ENCODE assay signal across 29 mouse cellular contexts in genomic region chr3:85776126-85776525, GRCm38 (mm10). TPM values are rescaled to one million over a fixed set of nuclear protein-coding genes. Genes with fewer than 3 reads are reported as not detected.
A peak's percentile ranks its signal among the peaks of the same experiment; 100 is the strongest.
DNase-seq lines count a peak whose midpoint lies in the region; ATAC-seq and TF ChIP-seq lines count a peak whose summit lies in the region.
"Had no signal": no experiment of that assay in that cellular context is flagged by ENCODE, and none has a peak within 500 bp of the region (broad histone marks: within the 10 kb centered on the region; RNA-seq: fewer than 3 reads in every experiment).

No protein-coding gene starts in this region.

- no peaks in the 10 kb centered on the region for H3K9me3 ChIP-seq in forebrain, embryonic 14.5 days (replicated peaks; ENCODE audit: control insufficient read depth, low read length)
- no peaks in the 10 kb centered on the region for H3K9me3 ChIP-seq in forebrain, postnatal 0 days (ENCODE audit: low read length)
- no peaks in the 10 kb centered on the region for H3K9me3 ChIP-seq in kidney, embryonic 14.5 days (ENCODE audit: control insufficient read depth, low read length)
- no peaks in the 10 kb centered on the region for H3K9me3 ChIP-seq in limb, embryonic 14.5 days (ENCODE audit: control insufficient read depth, low read length)
- H3K9me3 ChIP-seq: embryonic facial prominence, embryonic 15.5 days; forebrain, embryonic 12.5 days; G1E; hindbrain, embryonic 10.5 days had no signal

- H3K4me2 ChIP-seq in forebrain, embryonic 14.5 days (ENCODE audit: low read length): no peak overlapping the region
- H3K4me2 ChIP-seq in forebrain, postnatal 0 days (ENCODE audit: low read depth): no peak overlapping the region
- H3K4me2 ChIP-seq in kidney, embryonic 14.5 days (replicated peaks; ENCODE audit: low read depth, low read length): no peak overlapping the region
- H3K4me2 ChIP-seq in limb, embryonic 14.5 days (replicated peaks; ENCODE audit: low read depth, low read length, severe bottlenecking): no peak overlapping the region
- H3K4me2 ChIP-seq: embryonic facial prominence, embryonic 15.5 days; forebrain, embryonic 12.5 days; heart, embryonic 11.5 days; hindbrain, embryonic 14.5 days had no signal

- no peaks in the 10 kb centered on the region for H3K36me3 ChIP-seq in forebrain, embryonic 14.5 days (ENCODE audit: control insufficient read depth, insufficient read depth, low read length)
- no peaks in the 10 kb centered on the region for H3K36me3 ChIP-seq in forebrain, postnatal 0 days (ENCODE audit: insufficient read depth)
- H3K36me3 ChIP-seq in kidney, adult 2 months (ENCODE audit: control insufficient read depth, insufficient read depth, low read length): no peaks in the 10 kb centered on the region
- H3K36me3 ChIP-seq in kidney, embryonic 14.5 days (ENCODE audit: control insufficient read depth, insufficient read depth, low read length): no peaks in the 10 kb centered on the region
- no peaks in the 10 kb centered on the region for H3K36me3 ChIP-seq in limb, embryonic 14.5 days (ENCODE audit: control insufficient read depth, insufficient read depth, low read length)
- H3K36me3 ChIP-seq: embryonic facial prominence, embryonic 15.5 days; forebrain, embryonic 12.5 days; G1E; hindbrain, embryonic 10.5 days had no signal

- no peak overlapping the region for H3K9ac ChIP-seq in forebrain, embryonic 14.5 days (ENCODE audit: low read length)
- no peak overlapping the region for H3K9ac ChIP-seq in forebrain, postnatal 0 days
- H3K9ac ChIP-seq in kidney, embryonic 14.5 days (ENCODE audit: low read depth, low read length): no peak overlapping the region
- no peak overlapping the region for H3K9ac ChIP-seq in limb, embryonic 14.5 days (ENCODE audit: low read depth, low read length, severe bottlenecking)
- H3K9ac ChIP-seq: embryonic facial prominence, embryonic 15.5 days; forebrain, embryonic 12.5 days; hindbrain, embryonic 14.5 days had no signal

- no peak overlapping the region for H3K27ac ChIP-seq in forebrain, embryonic 14.5 days (ENCODE audit: low read depth, low read length)
- no peak overlapping the region for H3K27ac ChIP-seq in forebrain, postnatal 0 days (ENCODE audit: low read depth, low read length)
- peak overlapping the region; percentile 41; the same call in 1 of the 2 replicates for H3K27ac ChIP-seq in kidney, adult 2 months (ENCODE audit: insufficient read depth, low read depth, low read length)
- H3K27ac ChIP-seq in kidney, embryonic 14.5 days (ENCODE audit: low read depth, low read length): no peak overlapping the region
- H3K27ac ChIP-seq in limb, embryonic 14.5 days (replicated peaks; ENCODE audit: low read depth, low read length): peak overlapping the region; percentile 35; the same call in 1 of the 2 replicates
- H3K27ac ChIP-seq: embryonic facial prominence, embryonic 15.5 days; forebrain, embryonic 12.5 days; gastrocnemius, adult 2 months; hindbrain, embryonic 10.5 days; hindbrain, embryonic 14.5 days; hindbrain, postnatal 0 days had no signal

- no peak overlapping the region for H3K4me3 ChIP-seq in forebrain, embryonic 14.5 days (ENCODE audit: low read depth, low read length)
- no peak overlapping the region for H3K4me3 ChIP-seq in forebrain, postnatal 0 days (ENCODE audit: low read depth, low read length)
- no peak overlapping the region for H3K4me3 ChIP-seq in kidney, adult 2 months (ENCODE audit: insufficient read depth, low read depth, low read length)
- no peak overlapping the region for H3K4me3 ChIP-seq in kidney, embryonic 14.5 days (ENCODE audit: low read length)
- H3K4me3 ChIP-seq in limb, embryonic 14.5 days (replicated peaks; ENCODE audit: low read length): no peak overlapping the region
- H3K4me3 ChIP-seq: embryonic facial prominence, embryonic 15.5 days; forebrain, embryonic 12.5 days; gastrocnemius, adult 2 months; hindbrain, embryonic 10.5 days had no signal

- H3K4me1 ChIP-seq in forebrain, embryonic 14.5 days (ENCODE audit: control insufficient read depth, insufficient read depth, low read length): no peaks in the 10 kb centered on the region; the same call in 1 of the 2 replicates
- 0 out of 2 replicates have a peak, but pooled peaks cover 4% of the 10 kb centered on the region for H3K4me1 ChIP-seq in forebrain, postnatal 0 days (ENCODE audit: insufficient read depth)
- H3K4me1 ChIP-seq in kidney, adult 2 months (ENCODE audit: control insufficient read depth, insufficient read depth, low read length): peaks cover 5% of the 10 kb centered on the region
- no peaks in the 10 kb centered on the region for H3K4me1 ChIP-seq in kidney, embryonic 14.5 days (ENCODE audit: control insufficient read depth, insufficient read depth, low read length)
- H3K4me1 ChIP-seq in limb, embryonic 14.5 days (ENCODE audit: control insufficient read depth, insufficient read depth, low read length): 0 out of 2 replicates have a peak, but pooled peaks cover 5% of the 10 kb centered on the region
- H3K4me1 ChIP-seq: embryonic facial prominence, embryonic 15.5 days; hindbrain, embryonic 10.5 days had no signal

- no peak for TF ChIP-seq CTCF in forebrain, postnatal 0 days (IDR thresholded peaks at IDR 0.05; ENCODE audit: low read depth)
- TF ChIP-seq CTCF in kidney, adult 2 months (conservative IDR thresholded peaks at IDR 0.05; ENCODE audit: insufficient read depth, insufficient read length, low read depth, low read length): no peak
- TF ChIP-seq CTCF in brain, embryonic 14.5 days (IDR thresholded peaks at IDR 0.05; ENCODE audit: borderline replicate concordance, extremely low read depth, insufficient read depth, insufficient read length): no peak

- peak; percentile 37 for DNase-seq in forebrain, embryonic 14.5 days (ENCODE audit: low spot score)
- no peak for DNase-seq in forebrain, postnatal 0 days
- DNase-seq in kidney, adult 2 months: no peak
- peak; percentile 56 for DNase-seq in brain, embryonic 14.5 days (ENCODE audit: low read depth)
- no peak for DNase-seq in limb, embryonic 14.5 days (ENCODE audit: low spot score)
- DNase-seq in MN1 (ENCODE audit: low spot score): no peak
- DNase-seq: adrenal gland, adult 2 months; adrenal gland, postnatal 14 days; B cell, adult 2 months; cerebellum, adult 11-12 months; cerebellum, adult 8-10 months; cerebellum, postnatal 36 days; embryo, embryonic 11 days; gastrocnemius, adult 2 months; gastrocnemius, postnatal 14 days; heart, adult 18-20 months; heart, postnatal 36 days had no signal

- ATAC-seq in forebrain, embryonic 14.5 days: no peak
- ATAC-seq in forebrain, postnatal 0 days: no peak
- ATAC-seq in kidney, embryonic 14.5 days (ENCODE audit: low FRiP score, low TSS enrichment): no peak
- ATAC-seq in limb, embryonic 14.5 days (ENCODE audit: low FRiP score, low read depth): no peak
- ATAC-seq: forebrain, embryonic 16.5 days; hindbrain, postnatal 0 days; inflammation-experienced regulatory T-cells, adult 6 months; intestine, embryonic 16.5 days had no signal

- TF ChIP-seq POLR2A in kidney, adult 2 months (IDR thresholded peaks at IDR 0.05; ENCODE audit: low read depth, low read length): no peak
- TF ChIP-seq POLR2A in brain, embryonic 14.5 days (IDR thresholded peaks at IDR 0.05; ENCODE audit: borderline replicate concordance, extremely low read depth, insufficient read depth, insufficient read length, poor library complexity, severe bottlenecking): no peak
- no peak for TF ChIP-seq POLR2A in limb, embryonic 14.5 days (IDR thresholded peaks at IDR 0.05; ENCODE audit: borderline replicate concordance, extremely low read depth, insufficient read depth, insufficient read length)

- 55% methylated on average over 6 of the region's 6 CpGs for WGBS in forebrain, embryonic 14.5 days
- WGBS in forebrain, postnatal 0 days: 50% methylated on average over 6 of the region's 6 CpGs
- 62% methylated on average over 6 of the region's 6 CpGs for WGBS in kidney, adult 2 months
- 69% methylated on average over 6 of the region's 6 CpGs for WGBS in kidney, embryonic 14.5 days
- 74% methylated on average over 6 of the region's 6 CpGs for WGBS in limb, embryonic 14.5 days

- no peaks in the 10 kb centered on the region for H3K27me3 ChIP-seq in forebrain, embryonic 14.5 days (replicated peaks; ENCODE audit: control insufficient read depth, insufficient read depth, low read length)
- no peaks in the 10 kb centered on the region for H3K27me3 ChIP-seq in forebrain, postnatal 0 days (ENCODE audit: insufficient read depth, low read length)
- H3K27me3 ChIP-seq in kidney, adult 2 months (replicated peaks; ENCODE audit: control insufficient read depth, insufficient read depth, low read length): no peaks in the 10 kb centered on the region
- no peaks in the 10 kb centered on the region for H3K27me3 ChIP-seq in kidney, embryonic 14.5 days (ENCODE audit: control insufficient read depth, insufficient read depth, low read length)
- H3K27me3 ChIP-seq in limb, embryonic 14.5 days (ENCODE audit: control insufficient read depth, insufficient read depth, low read length): no peaks in the 10 kb centered on the region
- H3K27me3 ChIP-seq: CH12.LX; embryonic facial prominence, embryonic 15.5 days; forebrain, embryonic 12.5 days had no signal

RNA-seq across cellular contexts. Expression of gene Fam160a1, which starts 41.0 kb away (rescaled TPM):
- polyA plus RNA-seq in forebrain, embryonic 14.5 days (2014; fragmentation: Nextera tagmentation; extraction: Ambion mirVana): 0.51 and 0.99 TPM in 2 replicates
- 2.6 and 2.8 TPM in 2 replicates for total RNA-seq in forebrain, postnatal 0 days (2014; rRNA removed)
- polyA plus RNA-seq in forebrain, postnatal 0 days (2015; fragmentation: Nextera tagmentation; extraction: Ambion mirVana): 0.57 and 0.67 TPM in 2 replicates
- polyA plus RNA-seq in kidney, adult 2 months (2012; rRNA removed): 8.5 and 10.3 TPM in 2 replicates
- 3.0 and 5.9 TPM in 2 replicates for polyA plus RNA-seq in kidney, embryonic 14.5 days (2014; fragmentation: Nextera tagmentation; extraction: Ambion mirVana)
- 0.49 and 0.53 TPM in 2 replicates for polyA plus RNA-seq in brain, embryonic 14.5 days (2012; rRNA removed)
- polyA plus RNA-seq in limb, embryonic 14.5 days (2012; rRNA removed): 3.8 and 4.3 TPM in 2 replicates
- 6.2 and 6.9 TPM in 2 replicates for polyA plus RNA-seq in limb, embryonic 14.5 days (2014; fragmentation: Nextera tagmentation; extraction: Ambion mirVana)
- polyA plus RNA-seq: G1E had no signal

Comparison
In these comparisons a context has a peak if more than half of its experiments do, and no peak if none do; other contexts are left out.
1. DNase-seq: peak in forebrain, embryonic 14.5 days (single experiment) and brain, embryonic 14.5 days (single experiment); none in forebrain, postnatal 0 days (single experiment), kidney, adult 2 months (single experiment), limb, embryonic 14.5 days (single experiment) and MN1 (single experiment).
2. H3K27ac ChIP-seq: peak in kidney, adult 2 months (single experiment) and limb, embryonic 14.5 days (single experiment); none in forebrain, embryonic 14.5 days (single experiment), forebrain, postnatal 0 days (single experiment) and kidney, embryonic 14.5 days (single experiment).